Mouse (Mus musculus) CH12.LX (cell line): ENCODE measurements around the gene Selenof. TPM values are rescaled to one million over a fixed set of nuclear protein-coding genes. Genes with fewer than 3 reads are reported as not detected.

ENCODE experiments used
- DNase-seq: peaks from one replicate; pipeline ENCODE4 v3.0.0-alpha.2; 2013; ENCODE audit errors: extremely low read depth
- H3K27ac ChIP-seq: 2 replicates; pipeline ENCODE4 v1.5.1; 2012; ENCODE audit warnings: low read depth, mild to moderate bottlenecking, control low read depth, moderate library complexity; ENCODE audit not compliant: insufficient read depth
- H3K27me3 ChIP-seq: replicated peaks from 2 replicates; pipeline ENCODE3; 2012; ENCODE audit warnings: inconsistent platforms
- H3K36me3 ChIP-seq, 2 experiments: replicated peaks in 1 of 2; 2 replicates each; pipeline versions ENCODE3 to v1.6.1; 2012; ENCODE audit warnings: inconsistent platforms in 1 of 2, low read length in 1 of 2, mild to moderate bottlenecking in 1 of 2, mixed read lengths in 1 of 2, moderate library complexity in 1 of 2; ENCODE audit not compliant: control insufficient read depth in 1 of 2, insufficient read depth in 1 of 2
- H3K4me1 ChIP-seq, 2 experiments: 2 replicates each; pipeline ENCODE4 v1.6.1; 2012; ENCODE audit warnings: inconsistent platforms in 1 of 2, moderate library complexity in 1 of 2; ENCODE audit not compliant: insufficient read depth in 2 of 2, control insufficient read depth in 1 of 2
- H3K4me2 ChIP-seq: 2 replicates; pipeline ENCODE4 v1.6.1; 2012; ENCODE audit warnings: low read depth, mild to moderate bottlenecking, control low read depth; ENCODE audit not compliant: poor library complexity, insufficient read depth, severe bottlenecking
- H3K4me3 ChIP-seq, 3 experiments: fragments of 150-350 bp in 1 of 3; sonication (generic) in 1 of 3; replicated peaks in 1 of 3; 2 replicates each; pipeline versions ENCODE3 to v1.5.1; 2011 to 2012; ENCODE audit warnings: low read depth in 2 of 3, low read length in 2 of 3, mild to moderate bottlenecking in 2 of 3, moderate library complexity in 2 of 3, control low read depth in 1 of 3, improper control_type of control experiment in 1 of 3, inconsistent platforms in 1 of 3, mixed read lengths in 1 of 3; ENCODE audit not compliant: poor library complexity in 1 of 3
- H3K79me2 ChIP-seq: replicated peaks from 2 replicates; pipeline ENCODE4 v1.6.1; 2012; ENCODE audit warnings: mild to moderate bottlenecking, moderate library complexity; ENCODE audit not compliant: control insufficient read depth, poor library complexity, insufficient read depth, severe bottlenecking; ENCODE audit errors: extremely low read depth
- H3K9ac ChIP-seq: 2 replicates; pipeline ENCODE4 v1.6.1; 2012; ENCODE audit warnings: low read depth, mild to moderate bottlenecking, control low read depth, moderate library complexity; ENCODE audit not compliant: insufficient read depth
- H3K9me3 ChIP-seq: replicated peaks from 2 replicates; pipeline ENCODE3; 2012; ENCODE audit warnings: low read length, inconsistent platforms, mixed read lengths
- BHLHE40 ChIP-seq: IDR thresholded peaks from 2 replicates; pipeline ENCODE4 v1.6.1; 2011; ENCODE audit warnings: mild to moderate bottlenecking, low read depth, low read length, improper control_type of control experiment
- CHD1 ChIP-seq: IDR thresholded peaks from 2 replicates; pipeline ENCODE4 v1.6.1; 2012; ENCODE audit warnings: low read depth, low read length, improper control_type of control experiment, inconsistent platforms
- CTCF ChIP-seq, 2 experiments: IDR thresholded peaks in 1 of 2; conservative IDR thresholded peaks in 1 of 2; 2 replicates each; pipeline ENCODE4 v1.5.1; 2011 to 2012; ENCODE audit warnings: low read depth in 2 of 2, low read length in 2 of 2, improper control_type of control experiment in 1 of 2, inconsistent platforms in 1 of 2, mild to moderate bottlenecking in 1 of 2, moderate library complexity in 1 of 2
- E2F4 ChIP-seq: IDR thresholded peaks from 2 replicates; pipeline ENCODE4 v1.6.1; 2011; ENCODE audit warnings: low read depth, low read length, improper control_type of control experiment; ENCODE audit not compliant: insufficient replicate concordance
- KAT2A ChIP-seq: IDR thresholded peaks from 2 replicates; pipeline ENCODE4 v1.6.1; 2012; ENCODE audit warnings: low read length, improper control_type of control experiment, inconsistent platforms; ENCODE audit not compliant: insufficient replicate concordance
- MEF2A ChIP-seq: IDR thresholded peaks from 2 replicates; pipeline ENCODE4 v1.6.1; 2014; ENCODE audit warnings: low read depth, mild to moderate bottlenecking, inconsistent platforms, low read length, improper control_type of control experiment, borderline replicate concordance
- MXI1 ChIP-seq: IDR thresholded peaks from 2 replicates; pipeline ENCODE4 v1.6.1; 2011; ENCODE audit warnings: mild to moderate bottlenecking, low read depth, low read length, improper control_type of control experiment
- NRF1 ChIP-seq: IDR thresholded peaks from 2 replicates; pipeline ENCODE4 v1.6.1; 2014; ENCODE audit warnings: low read depth, mild to moderate bottlenecking, inconsistent platforms, low read length, improper control_type of control experiment, moderate library complexity
- POLR2A ChIP-seq: IDR thresholded peaks from 2 replicates; pipeline ENCODE4 v1.6.1; 2011; ENCODE audit warnings: low read depth, mild to moderate bottlenecking, improper control_type of control experiment, low read length
- POLR2AphosphoS2 ChIP-seq: IDR thresholded peaks from 2 replicates; pipeline ENCODE4 v1.6.1; 2011; ENCODE audit warnings: low read depth, low read length, improper control_type of control experiment
- RCOR1 ChIP-seq: conservative IDR thresholded peaks from 2 replicates; pipeline ENCODE4 v1.6.1; 2012; ENCODE audit warnings: low read depth, mild to moderate bottlenecking, inconsistent platforms, low read length, improper control_type of control experiment
- SIN3A ChIP-seq: IDR thresholded peaks from 2 replicates; pipeline ENCODE4 v1.6.1; 2012; ENCODE audit warnings: low read length, improper control_type of control experiment, inconsistent platforms
- TCF12 ChIP-seq: IDR thresholded peaks from 2 replicates; pipeline ENCODE4 v1.6.1; 2014; ENCODE audit warnings: low read depth, mild to moderate bottlenecking, inconsistent platforms, low read length, improper control_type of control experiment
- UBTF ChIP-seq: IDR thresholded peaks from 2 replicates; pipeline ENCODE4 v1.6.1; 2012; ENCODE audit warnings: low read depth, mild to moderate bottlenecking, inconsistent platforms, low read length, improper control_type of control experiment, moderate library complexity
- USF2 ChIP-seq: conservative IDR thresholded peaks from 2 replicates; pipeline ENCODE4 v1.6.1; 2011; ENCODE audit warnings: low read depth, low read length, improper control_type of control experiment
- ZC3H11A ChIP-seq: IDR thresholded peaks from 2 replicates; pipeline ENCODE4 v1.6.1; 2012; ENCODE audit warnings: low read depth, mild to moderate bottlenecking, inconsistent platforms, low read length, improper control_type of control experiment
- dilution Hi-C: fragments of 300-500 bp; cut with MboI; formaldehyde crosslinking; loops from 2 replicates; pipeline ENCODE4 v1.14.3; 2020; ENCODE audit warnings: low sequenced_read_pairs; ENCODE audit not compliant: extremely low pct_unique_long_range_greater_than_20kb, extremely low pct_ligation_motif_present
- in situ Hi-C: fragments of 300-500 bp; cut with MboI; formaldehyde crosslinking; loops from 3 replicates; pipeline ENCODE4 v1.14.3; 2019; ENCODE audit warnings: low sequenced_read_pairs, low pct_ligation_motif_present, low pct_unique_long_range_greater_than_20kb, mixed read lengths
- polyA plus RNA-seq: library from polyadenylated mRNA; unstranded; fragments of >175 nt; gene quantifications from 2 replicates; pipeline ENCODE4 v1.2.1, GENCODE M21; 2012; ENCODE audit warnings: low read depth; ENCODE audit not compliant: insufficient read length
- total RNA-seq, 2 experiments: library from RNA; depleted of rRNA; stranded (reverse); fragments of 300-350 nt in 1 of 2; fragments of >200 nt in 1 of 2; gene quantifications; 2 replicates each; pipeline ENCODE4 v1.2.3; 2012 to 2014

Selenof gene
- total and polyA plus RNA-seq, 3 experiments = 528 to 1,358 (median 678) TPM

GRCm38 (mm10) chr3:144622930-144623612 lies 53.0 kb downstream of the Selenof start:
- H3K9ac ChIP-seq = no peak overlapping the region
- H3K36me3 ChIP-seq = no peaks in the 10 kb centered on the region
- no peaks in the 10 kb centered on the region for H3K79me2 ChIP-seq
- no peak for DNase-seq
- H3K4me1 ChIP-seq = peaks cover 0 to 2% of the 10 kb centered on the region in 2 experiments; a peak in 1 of 4 replicates
- no peak overlapping the region for H3K4me3 ChIP-seq
- no peak overlapping the region for H3K27ac ChIP-seq
- no peaks in the 10 kb centered on the region for H3K27me3 ChIP-seq
- dilution Hi-C loops = no loop called here
- in situ Hi-C loops = no loop called here
- TF ChIP-seq ZC3H11A = no peak
- no peak for TF ChIP-seq E2F4
- TF ChIP-seq MEF2A = no peak
- TF ChIP-seq UBTF = no peak
- no peak for TF ChIP-seq POLR2A
- no peak for TF ChIP-seq NRF1
- TF ChIP-seq TCF12 = no peak
- no peak for TF ChIP-seq KAT2A
- no peak for TF ChIP-seq CHD1
- TF ChIP-seq, all 38 proteins: peak for 0
- Histone ChIP-seq H3K4me2 (no peak overlapping the region), H3K9me3 (peaks cover 18% of the 10 kb centered on the region)

GRCm38 (mm10) chr3:144625691-144626090 lies 55.6 kb downstream of the Selenof start:
- no peaks in the 10 kb centered on the region for H3K36me3 ChIP-seq
- no peaks in the 10 kb centered on the region for H3K79me2 ChIP-seq
- H3K4me1 ChIP-seq = peaks cover 3 to 5% of the 10 kb centered on the region in 2 experiments; a peak in 3 of 4 replicates
- no peak overlapping the region for H3K9ac ChIP-seq
- no peak for DNase-seq
- TF ChIP-seq USF2 = no peak
- no peak for TF ChIP-seq BHLHE40
- no peak for TF ChIP-seq CTCF (conservative IDR thresholded peaks at IDR 0.05 in 1 of 2, IDR thresholded peaks at IDR 0.05 in 1 of 2; ENCODE audit: low read depth in 2 of 2, low read length in 2 of 2)
- TF ChIP-seq NRF1 = no peak
- no peak for TF ChIP-seq MXI1
- TF ChIP-seq RCOR1 = no peak
- no peak for TF ChIP-seq SIN3A
- no peak for TF ChIP-seq POLR2AphosphoS2
- H3K9me3 ChIP-seq = peaks cover 15% of the 10 kb centered on the region
- H3K4me3 ChIP-seq = no peak overlapping the region
- no peaks in the 10 kb centered on the region for H3K27me3 ChIP-seq
- no peak overlapping the region for H3K4me2 ChIP-seq
- in situ Hi-C loops (no loop called here), dilution Hi-C loops (no loop called here)
- H3K27ac ChIP-seq = no peak overlapping the region
